Mouse (Mus musculus) liver, embryonic 13.5 days (tissue): Measurements from ENCODE around the gene Wwox. TPM values are rescaled to one million over a fixed set of nuclear protein-coding genes. Genes with fewer than 3 reads are reported as not detected.

Experiments
- ATAC-seq: fragments of 200-750 bp; cut with Nextera tagmentation; 2 replicates; pipeline ENCODE4 v1.8.0; 2017; ENCODE audit warnings: low read depth, mild to moderate bottlenecking, moderate number of reproducible peaks, moderate library complexity
- DNase-seq: peaks from one replicate; pipeline ENCODE4 v3.0.0; 2022
- H3K27ac ChIP-seq: fragments of 300-500 bp; sonication (generic); 2 replicates; pipeline ENCODE4 v1.5.1; 2015; ENCODE audit warnings: moderate library complexity, mild to moderate bottlenecking, inconsistent platforms
- H3K27me3 ChIP-seq: fragments of 300-500 bp; sonication (generic); 2 replicates; pipeline ENCODE4 v1.6.1; 2015; ENCODE audit warnings: mild to moderate bottlenecking, inconsistent platforms
- H3K36me3 ChIP-seq: fragments of 300-500 bp; sonication (generic); 2 replicates; pipeline ENCODE4 v1.6.1; 2015; ENCODE audit warnings: mild to moderate bottlenecking, inconsistent platforms
- H3K4me1 ChIP-seq: fragments of 300-500 bp; sonication (generic); replicated peaks from 2 replicates; pipeline ENCODE4 v1.6.1; 2015; ENCODE audit warnings: inconsistent platforms
- H3K4me2 ChIP-seq: fragments of 300-500 bp; sonication (generic); 2 replicates; pipeline ENCODE4 v1.6.1; 2015; ENCODE audit warnings: inconsistent platforms, mild to moderate bottlenecking, moderate library complexity
- H3K4me3 ChIP-seq: fragments of 300-500 bp; sonication (generic); replicated peaks from 2 replicates; pipeline ENCODE4 v1.5.1; 2015; ENCODE audit warnings: mild to moderate bottlenecking, inconsistent platforms
- H3K9ac ChIP-seq: fragments of 300-500 bp; sonication (generic); 2 replicates; pipeline ENCODE4 v1.6.1; 2015; ENCODE audit warnings: mild to moderate bottlenecking, inconsistent platforms
- H3K9me3 ChIP-seq: fragments of 300-500 bp; sonication (generic); replicated peaks from 2 replicates; pipeline ENCODE4 v1.6.1; 2016; ENCODE audit warnings: inconsistent platforms
- WGBS: fragments of 180-500 bp; shearing (Covaris S2); methylation state at CpG from one replicate; pipeline ENCODE4 v1.1.7; 2015; ENCODE audit not compliant: insufficient replicate concordance; 5-methylcytosine and 5-hydroxymethylcytosine counted together
- polyA plus RNA-seq: library from polyadenylated mRNA; unstranded; fragments of >200 nt; fragmentation: Nextera tagmentation; extraction: Ambion mirVana; gene quantifications from 2 replicates; pipeline ENCODE4 v1.2.1, GENCODE M21; 2015

The Wwox gene
- polyA plus RNA-seq, 1 experiment from 2014 or later, result 4.0 TPM

GRCm38 (mm10) chr8:114715318-114716070, 276.0 kb downstream of the Wwox start:
- no peaks in the 10 kb centered on the region for H3K9me3 ChIP-seq
- H3K4me2 ChIP-seq, result no peak overlapping the region
- no peak overlapping the region for H3K27ac ChIP-seq
- H3K4me1 ChIP-seq, result no peaks in the 10 kb centered on the region
- H3K36me3 ChIP-seq, result no peaks in the 10 kb centered on the region
- no peaks in the 10 kb centered on the region for H3K27me3 ChIP-seq
- H3K4me3 ChIP-seq, result no peak overlapping the region
- WGBS, result 52% methylated on average over 13 of the region's 13 CpGs
- ATAC-seq (no peak), DNase-seq (no peak)
- no peak overlapping the region for H3K9ac ChIP-seq

GRCm38 (mm10) chr8:114716546-114717255, 277.2 kb downstream of the Wwox start:
- H3K4me1 ChIP-seq, result no peaks in the 10 kb centered on the region
- H3K4me3 ChIP-seq, result no peak overlapping the region
- no peak overlapping the region for H3K27ac ChIP-seq
- WGBS, result 72% methylated on average over 14 of the region's 14 CpGs
- H3K4me2 ChIP-seq, result no peak overlapping the region
- no peaks in the 10 kb centered on the region for H3K9me3 ChIP-seq
- DNase-seq (no peak), ATAC-seq (no peak)
- no peaks in the 10 kb centered on the region for H3K27me3 ChIP-seq
- H3K36me3 ChIP-seq, result no peaks in the 10 kb centered on the region
- H3K9ac ChIP-seq, result no peak overlapping the region

- no peak for DNase-seq
- H3K27ac ChIP-seq, result no peak overlapping the region
- H3K4me3 ChIP-seq, result no peak overlapping the region
- H3K4me2 ChIP-seq, result no peak overlapping the region
- no peak overlapping the region for H3K9ac ChIP-seq
- no peak for ATAC-seq
- 71% methylated on average over 4 of the region's 4 CpGs for WGBS
- no peaks in the 10 kb centered on the region for H3K9me3 ChIP-seq
- no peaks in the 10 kb centered on the region for H3K36me3 ChIP-seq
- no peaks in the 10 kb centered on the region for H3K27me3 ChIP-seq
- no peaks in the 10 kb centered on the region for H3K4me1 ChIP-seq
Observed at GRCm38 (mm10) chr8:114718821-114719220, 279.4 kb downstream of the Wwox start.

- Histone ChIP-seq H3K4me2 (no peak overlapping the region), H3K27ac (no peak overlapping the region), H3K9me3 (no peaks in the 10 kb centered on the region), H3K4me1 (no peaks in the 10 kb centered on the region), H3K27me3 (no peaks in the 10 kb centered on the region), H3K36me3 (no peaks in the 10 kb centered on the region), H3K9ac (no peak overlapping the region), H3K4me3 (no peak overlapping the region)
- DNase-seq (no peak), ATAC-seq (no peak)
- 42% methylated on average over 5 of the region's 5 CpGs for WGBS
Observed at GRCm38 (mm10) chr8:114722611-114723010, 283.2 kb downstream of the Wwox start.

GRCm38 (mm10) chr8:114731260-114732140, 292.0 kb downstream of the Wwox start:
- Histone ChIP-seq H3K4me3 (no peak overlapping the region), H3K9me3 (no peaks in the 10 kb centered on the region), H3K27me3 (no peaks in the 10 kb centered on the region), H3K9ac (no peak overlapping the region), H3K4me2 (no peak overlapping the region), H3K27ac (no peak overlapping the region), H3K36me3 (no peaks in the 10 kb centered on the region), H3K4me1 (no peaks in the 10 kb centered on the region)
- 68% methylated on average over 17 of the region's 17 CpGs for WGBS
- ATAC-seq (no peak), DNase-seq (no peak)

- Histone ChIP-seq H3K36me3 (no peaks in the 10 kb centered on the region), H3K4me3 (no peak overlapping the region), H3K4me2 (no peak overlapping the region), H3K27me3 (peaks cover 7% of the 10 kb centered on the region), H3K4me1 (no peaks in the 10 kb centered on the region), H3K9me3 (no peaks in the 10 kb centered on the region), H3K9ac (no peak overlapping the region), H3K27ac (no peak overlapping the region)
- DNase-seq, result no peak
- 21% methylated on average over 12 of the region's 12 CpGs for WGBS
- ATAC-seq, result no peak
Observed at GRCm38 (mm10) chr8:114743185-114743915, 303.9 kb downstream of the Wwox start.

- Histone ChIP-seq H3K36me3 (no peaks in the 10 kb centered on the region), H3K9ac (no peak overlapping the region), H3K27me3 (peaks cover 7% of the 10 kb centered on the region), H3K4me1 (no peaks in the 10 kb centered on the region), H3K4me2 (no peak overlapping the region), H3K9me3 (no peaks in the 10 kb centered on the region), H3K4me3 (no peak overlapping the region), H3K27ac (no peak overlapping the region)
- DNase-seq (no peak), ATAC-seq (no peak)
- 46% methylated on average over 2 of the region's 2 CpGs for WGBS
Observed at GRCm38 (mm10) chr8:114746373-114746772, 306.9 kb downstream of the Wwox start.

GRCm38 (mm10) chr8:114751376-114752135, 312.1 kb downstream of the Wwox start:
- no peak overlapping the region for H3K4me2 ChIP-seq
- no peak overlapping the region for H3K27ac ChIP-seq
- ATAC-seq, result no peak

GRCm38 (mm10) chr8:114759621-114760020, 320.2 kb downstream of the Wwox start:
- DNase-seq, result no peak
- H3K36me3 ChIP-seq, result no peaks in the 10 kb centered on the region
- H3K4me2 ChIP-seq, result no peak overlapping the region
- no peaks in the 10 kb centered on the region for H3K4me1 ChIP-seq
- no peak for ATAC-seq
- 37% methylated on average over 2 of the region's 2 CpGs for WGBS
- H3K27ac ChIP-seq, result no peak overlapping the region
- H3K4me3 ChIP-seq, result no peak overlapping the region
- H3K27me3 ChIP-seq, result no peaks in the 10 kb centered on the region
- H3K9me3 ChIP-seq, result no peaks in the 10 kb centered on the region
- H3K9ac ChIP-seq, result no peak overlapping the region

More at GRCm38 (mm10) chr8:114751376-114752135, 312.1 kb downstream of the Wwox start:
- H3K27me3 ChIP-seq, result no peaks in the 10 kb centered on the region
- H3K36me3 ChIP-seq, result no peaks in the 10 kb centered on the region
- DNase-seq, result no peak
- H3K4me3 ChIP-seq, result no peak overlapping the region
- H3K9ac ChIP-seq, result no peak overlapping the region
- H3K9me3 ChIP-seq, result no peaks in the 10 kb centered on the region
- WGBS, result 67% methylated on average over 18 of the region's 18 CpGs
- H3K4me1 ChIP-seq, result no peaks in the 10 kb centered on the region

- WGBS, result 79% methylated on average over 3 of the region's 3 CpGs
- Histone ChIP-seq H3K4me3 (no peak overlapping the region), H3K9me3 (no peaks in the 10 kb centered on the region), H3K27ac (no peak overlapping the region), H3K4me1 (peaks cover 9% of the 10 kb centered on the region), H3K4me2 (no peak overlapping the region), H3K9ac (no peak overlapping the region), H3K27me3 (no peaks in the 10 kb centered on the region), H3K36me3 (no peaks in the 10 kb centered on the region)
- DNase-seq (no peak), ATAC-seq (no peak)
Observed at GRCm38 (mm10) chr8:114768536-114768935, 329.1 kb downstream of the Wwox start.
